Mouse (Mus musculus) NIH3T3 (cell line): ENCODE results near the gene Uqcr11.

Experiments used
- DNase-seq: peaks from one replicate; pipeline ENCODE4 v3.0.0-alpha.2; 2012; ENCODE audit warnings: low read depth

Gene Uqcr11

DNA sequence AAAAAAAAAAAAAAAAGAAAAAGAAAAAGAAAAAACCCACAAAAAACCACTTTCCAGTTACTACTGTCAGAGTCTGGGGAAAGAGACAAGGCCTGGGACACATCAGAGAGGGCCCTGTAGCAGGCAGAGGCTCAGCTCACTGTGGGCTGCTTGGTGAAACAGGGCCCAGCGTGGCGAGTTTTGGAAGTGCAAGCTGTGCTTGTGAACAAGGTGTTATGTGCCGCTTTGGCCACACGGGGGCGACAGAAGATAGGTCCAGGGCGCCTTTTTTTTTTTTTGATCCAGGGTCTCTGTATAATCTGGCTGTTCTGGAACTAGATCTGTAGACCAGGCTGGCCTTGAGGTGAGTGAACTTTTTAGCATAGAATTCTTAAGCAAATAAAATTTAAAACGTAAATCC lies 30.5 kb downstream of the Uqcr11 start:
- peak; percentile 99 for DNase-seq

DNA sequence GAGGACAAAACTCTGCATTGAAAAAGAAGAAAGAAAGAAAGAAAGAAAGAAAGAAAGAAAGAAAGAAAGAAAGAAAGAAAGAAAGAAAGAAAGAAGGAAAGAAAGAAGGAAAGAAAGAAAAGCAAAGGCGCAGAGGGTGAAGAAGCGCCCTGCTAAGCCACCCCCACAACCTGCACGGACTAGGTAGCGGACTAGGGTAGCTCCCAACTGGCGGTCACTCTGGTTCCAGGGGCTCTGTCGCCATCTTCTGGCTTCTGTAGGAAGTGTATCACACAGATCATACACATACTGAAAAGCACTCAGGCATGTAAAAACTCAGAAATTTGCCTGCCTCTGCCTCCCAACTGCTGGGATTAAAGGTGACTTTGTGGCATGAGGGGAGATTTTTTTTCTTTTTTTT lies 32.6 kb downstream of the Uqcr11 start:
- peak; percentile 70 for DNase-seq

DNA sequence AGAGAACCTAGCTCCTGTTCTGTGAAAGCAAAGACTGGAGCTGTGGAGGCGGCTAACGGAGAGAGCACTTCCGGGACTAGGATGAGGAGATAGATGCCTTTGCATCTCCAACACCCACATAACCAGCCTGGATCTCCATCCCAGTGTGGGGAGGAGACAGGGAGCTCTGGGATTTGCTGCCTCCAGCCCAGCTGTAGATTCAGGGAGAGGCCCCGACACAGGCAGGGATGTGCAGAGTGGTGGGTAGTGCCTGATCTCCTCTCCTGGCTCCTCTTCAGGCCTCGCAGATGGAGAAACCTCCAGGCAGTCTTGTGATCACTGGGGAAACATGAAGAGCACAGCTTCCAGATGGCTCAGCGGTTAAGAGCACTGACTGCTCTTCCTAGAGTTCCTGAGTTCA lies 33.9 kb downstream of the Uqcr11 start:
- no peak for DNase-seq

DNA sequence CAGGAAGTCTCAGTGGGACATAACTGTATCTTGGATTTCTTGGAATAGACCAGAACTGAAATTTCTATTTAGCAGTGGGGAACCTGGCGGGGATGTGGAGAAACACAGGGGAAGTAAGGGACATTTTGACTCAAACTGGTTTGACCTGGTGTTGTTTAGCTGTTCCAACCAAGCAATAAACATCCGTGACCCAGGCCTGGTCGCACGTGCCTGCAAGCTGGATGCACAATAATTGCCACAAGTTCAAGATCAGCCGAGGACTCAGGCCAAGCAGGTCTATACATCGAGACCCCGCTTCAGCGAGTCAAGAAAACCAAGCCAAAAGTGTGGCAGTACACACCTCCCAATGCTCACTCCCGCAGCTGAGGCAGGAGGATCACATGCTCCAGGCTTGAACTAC lies 34.6 kb downstream of the Uqcr11 start:
- DNase-seq, result no peak

DNA sequence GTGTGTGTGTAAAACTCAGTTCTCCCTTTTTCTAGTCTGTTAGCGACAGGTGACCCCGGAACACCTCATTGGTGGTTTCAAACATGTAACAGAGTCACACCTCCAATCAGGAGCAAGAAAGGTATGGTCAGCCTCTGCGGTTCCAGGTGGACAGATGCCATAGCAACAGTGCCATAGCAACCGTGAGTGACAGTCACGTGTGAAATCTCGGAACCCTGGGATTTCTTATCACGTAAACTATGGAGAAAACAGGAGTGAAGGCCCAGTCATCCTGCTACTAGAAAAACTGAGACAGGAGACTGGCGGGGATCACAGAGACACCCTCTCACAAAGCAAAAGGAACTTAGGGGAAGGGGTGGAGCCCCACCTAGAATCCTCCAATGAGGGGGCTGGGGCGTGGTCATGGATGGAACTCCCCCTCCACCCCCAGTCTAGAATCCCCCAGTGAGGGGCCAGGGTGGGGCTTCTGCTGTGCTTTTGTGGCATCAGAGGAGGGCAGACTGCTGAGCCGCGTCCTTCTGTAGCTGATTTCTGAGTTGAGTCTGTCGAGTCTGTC lies 35.1 kb downstream of the Uqcr11 start:
- peak; percentile 67 for DNase-seq

DNA sequence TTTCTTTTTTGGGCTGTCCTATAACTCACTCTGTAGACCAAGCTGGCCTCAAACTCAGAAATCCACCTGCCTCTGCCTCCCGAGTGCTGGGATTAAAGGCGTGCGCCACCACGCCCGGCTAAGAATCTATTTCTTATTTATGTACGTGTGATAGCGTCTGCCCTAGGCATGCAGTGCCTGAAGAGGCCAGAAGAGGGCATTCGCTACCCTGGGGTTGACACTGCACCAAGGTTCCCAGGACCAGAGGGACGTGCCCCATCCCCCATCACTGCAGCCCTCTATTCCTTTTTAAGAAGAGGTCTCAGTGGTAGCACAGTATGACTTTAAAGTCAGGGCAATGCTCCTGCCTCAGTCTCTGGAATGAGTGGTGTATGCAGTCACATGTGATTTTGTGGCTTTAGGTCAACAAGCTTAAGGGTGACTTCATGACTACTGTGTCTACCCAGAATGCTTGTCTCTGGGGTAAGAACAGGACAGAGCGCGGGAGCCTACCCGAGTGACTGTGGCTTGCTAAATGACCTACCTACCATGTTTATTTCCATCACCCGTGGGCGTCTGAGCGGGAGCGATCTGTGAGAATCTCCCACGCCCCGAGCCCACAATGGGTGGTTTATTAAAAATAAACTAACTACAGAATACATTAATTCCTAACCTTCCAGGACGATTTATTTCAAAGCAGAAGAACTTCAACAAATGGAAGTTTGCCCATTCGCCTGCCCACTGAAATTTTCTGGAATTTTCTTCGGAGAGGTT lies 36.5 kb downstream of the Uqcr11 start:
- DNase-seq, result no peak

DNA sequence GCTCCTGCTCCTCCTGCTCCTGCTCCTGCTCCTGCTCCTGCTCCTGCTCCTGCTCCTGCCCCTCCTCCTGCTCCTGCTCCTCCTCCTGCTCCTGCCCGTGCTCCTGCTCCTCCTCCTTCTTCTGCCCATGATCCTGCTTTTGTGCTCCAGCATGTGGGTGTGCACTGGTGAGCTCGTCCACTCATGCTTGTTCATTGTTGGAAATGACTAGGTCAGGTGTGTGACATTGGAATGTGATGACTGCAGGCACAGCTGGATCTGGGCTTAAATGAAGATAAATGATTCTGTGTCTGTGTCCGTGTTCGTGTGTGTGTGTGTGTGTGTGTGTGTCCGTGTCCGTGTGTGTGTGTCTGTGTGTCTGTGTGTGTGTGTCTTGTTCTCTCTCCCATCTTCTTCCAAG lies 38.2 kb downstream of the Uqcr11 start:
- DNase-seq, result peak; percentile 36

DNA sequence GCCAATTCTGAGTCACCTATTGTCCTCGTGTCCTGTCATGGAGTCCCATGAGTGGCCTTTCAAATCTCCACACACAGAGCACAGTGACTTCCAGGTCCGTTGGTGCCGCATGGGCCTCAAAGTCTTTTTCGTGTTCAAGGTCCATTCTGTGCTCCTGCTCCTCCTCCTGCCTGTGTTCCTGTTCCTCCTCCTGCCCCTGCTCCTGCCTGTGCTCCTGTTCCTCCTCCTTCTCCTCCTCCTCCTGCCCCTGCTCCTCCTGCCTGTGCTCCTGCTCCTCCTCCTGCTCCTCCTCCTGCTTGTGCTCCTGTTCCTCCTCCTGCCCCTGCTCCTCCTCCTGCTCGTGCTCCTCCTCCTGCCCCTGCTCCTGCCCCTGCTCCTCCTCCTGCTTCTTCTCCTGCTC lies 38.7 kb downstream of the Uqcr11 start:
- no peak for DNase-seq

DNA sequence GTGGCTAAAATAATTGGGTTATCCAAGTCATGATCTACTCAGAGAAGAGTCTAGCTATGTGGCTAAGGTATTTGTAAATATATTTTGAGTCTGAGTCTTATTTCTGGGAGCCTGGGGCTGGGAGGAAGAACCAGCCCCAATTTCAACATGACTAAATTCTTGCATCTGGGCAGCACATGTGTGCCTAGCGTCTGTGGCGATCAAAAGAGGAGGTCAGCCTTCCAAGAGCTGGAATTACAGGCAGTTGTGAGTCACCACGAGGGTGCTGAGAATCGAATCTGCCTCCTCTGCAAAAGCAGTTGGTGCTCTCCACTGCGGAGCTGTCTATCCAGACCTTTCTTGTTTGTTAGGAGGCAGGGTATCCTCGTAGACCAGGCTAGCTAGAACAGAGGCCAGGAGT lies 40.9 kb downstream of the Uqcr11 start:
- peak; percentile 75 for DNase-seq

DNA sequence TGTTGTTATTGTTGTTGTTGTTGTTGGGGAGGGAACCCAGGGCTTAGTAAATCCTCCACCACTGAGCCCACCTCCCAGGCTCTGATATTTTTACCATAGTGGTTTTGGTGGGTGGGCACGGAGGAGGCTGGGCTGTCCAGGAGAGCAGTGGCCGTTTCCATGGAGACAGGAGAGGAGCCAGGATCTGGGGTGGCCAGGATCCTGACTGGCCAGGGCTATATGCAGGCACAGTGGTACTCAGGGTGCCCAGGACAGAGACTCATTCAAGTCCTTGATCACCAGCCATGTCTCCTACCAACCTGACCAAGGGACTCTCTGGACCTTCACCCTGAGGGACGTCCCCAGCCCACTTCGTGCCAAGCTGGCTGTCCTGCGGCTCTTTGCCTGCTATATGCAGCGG lies 42.9 kb downstream of the Uqcr11 start:
- no peak for DNase-seq

DNA sequence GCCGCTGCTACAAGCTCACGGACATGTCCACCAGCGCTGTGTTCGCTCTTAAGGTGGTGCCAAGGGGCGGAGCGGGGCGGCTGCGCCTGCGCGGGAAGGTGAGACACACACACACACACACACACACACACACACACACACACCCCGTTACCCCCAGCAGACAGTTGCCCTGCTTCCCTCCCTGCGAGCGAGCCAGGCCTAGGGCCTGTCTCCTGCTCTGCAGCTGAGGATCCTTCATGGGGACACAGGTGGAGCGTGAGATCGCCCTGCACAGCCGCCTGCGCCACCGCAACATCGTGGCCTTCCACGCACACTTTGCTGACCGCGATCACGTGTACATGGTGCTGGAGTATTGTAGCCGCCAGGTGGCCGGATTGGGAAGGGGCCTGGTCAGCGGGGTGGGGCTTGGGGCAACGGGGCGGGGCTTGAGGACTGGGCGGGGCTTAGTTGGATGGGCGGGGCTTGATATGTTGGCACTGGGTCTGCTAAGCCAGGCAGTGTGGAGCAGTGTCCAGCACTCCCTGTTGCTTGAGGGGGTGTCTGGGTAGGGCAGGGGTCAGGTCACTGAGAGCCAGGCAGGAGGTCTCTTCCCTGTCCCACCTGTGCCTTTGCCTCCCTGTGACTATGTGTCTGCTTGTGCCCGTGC lies 48.5 kb downstream of the Uqcr11 start:
- no peak for DNase-seq

DNA sequence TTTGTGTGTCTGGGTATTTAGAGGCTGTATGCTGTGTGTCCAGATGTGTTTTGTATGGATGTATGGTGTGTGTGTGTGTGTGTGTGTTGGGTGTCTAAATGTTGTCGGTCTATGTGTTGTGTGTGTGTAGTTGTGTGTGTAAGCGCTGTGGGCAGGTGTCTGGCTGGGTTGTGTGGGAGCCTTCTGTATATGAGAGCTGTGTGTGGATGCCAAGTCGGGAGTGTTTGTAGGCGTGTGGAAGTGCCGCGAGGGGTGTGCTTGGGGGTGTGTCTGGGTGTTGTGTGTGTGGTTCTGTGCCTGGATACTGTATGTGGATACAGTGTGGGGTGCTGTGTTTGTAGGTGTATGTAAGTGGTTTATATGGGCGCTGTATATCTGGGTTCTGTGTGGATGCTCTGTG lies 49.3 kb downstream of the Uqcr11 start:
- no peak for DNase-seq

DNA sequence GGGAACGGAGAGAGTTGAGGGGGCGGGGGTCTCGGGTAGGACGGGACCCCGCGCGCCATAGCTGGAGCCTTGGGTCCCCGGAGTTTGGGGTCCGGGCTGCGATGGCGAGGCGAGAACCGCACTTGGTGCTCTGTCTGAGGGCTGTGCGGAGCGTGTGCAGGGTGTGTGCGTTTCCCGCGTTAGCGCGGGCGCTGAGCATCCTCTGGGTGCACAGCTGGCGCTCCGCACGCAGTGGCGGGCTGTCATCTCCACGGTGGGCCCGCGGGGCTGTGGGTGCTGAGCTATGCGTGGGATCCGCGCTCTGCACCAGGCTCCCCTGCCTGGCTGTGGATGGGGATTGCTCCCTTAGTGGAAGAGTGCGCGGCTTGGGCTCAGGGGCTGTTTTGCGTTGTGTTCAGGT lies 49.9 kb downstream of the Uqcr11 start:
- DNase-seq, result no peak

DNA sequence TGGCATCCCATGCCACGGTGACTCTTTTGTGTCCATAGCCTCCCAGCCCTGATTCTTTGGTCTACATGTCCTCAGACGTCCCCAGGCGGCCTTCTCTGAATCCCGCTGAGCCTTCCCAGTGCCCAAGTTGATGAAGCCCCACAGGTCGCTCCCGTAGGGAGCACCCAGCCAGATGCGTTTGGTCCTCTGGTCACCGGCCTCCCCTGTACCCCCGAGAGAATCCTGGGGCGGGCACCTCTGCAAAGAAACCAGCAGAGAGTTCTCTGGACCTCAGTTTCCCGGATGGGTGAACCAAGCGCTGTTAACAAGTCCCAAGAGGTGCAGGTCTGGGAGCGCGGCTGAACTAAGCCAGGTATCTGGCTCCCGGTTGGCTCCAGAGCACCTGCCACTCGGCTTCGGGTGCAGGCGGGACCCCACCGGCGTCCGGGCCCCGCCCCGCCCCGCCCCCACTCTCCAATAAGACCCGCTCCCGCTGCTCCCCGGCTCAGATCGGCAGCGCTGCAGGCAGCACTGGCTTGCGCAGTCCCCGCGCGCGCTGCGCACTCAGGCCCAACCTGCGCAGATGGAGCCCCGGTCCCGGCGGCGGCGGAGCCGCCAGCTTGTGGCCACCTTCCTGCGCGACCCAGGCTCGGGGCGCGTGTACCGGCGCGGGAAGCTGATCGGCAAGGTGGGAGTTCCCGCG lies 50.5 kb downstream of the Uqcr11 start, which contains the start of gene Plk5:
Gene Plk5 (plus strand): TSS at position 459 of the 682 bp plus-strand sequence.
- DNase-seq, result no peak

DNA sequence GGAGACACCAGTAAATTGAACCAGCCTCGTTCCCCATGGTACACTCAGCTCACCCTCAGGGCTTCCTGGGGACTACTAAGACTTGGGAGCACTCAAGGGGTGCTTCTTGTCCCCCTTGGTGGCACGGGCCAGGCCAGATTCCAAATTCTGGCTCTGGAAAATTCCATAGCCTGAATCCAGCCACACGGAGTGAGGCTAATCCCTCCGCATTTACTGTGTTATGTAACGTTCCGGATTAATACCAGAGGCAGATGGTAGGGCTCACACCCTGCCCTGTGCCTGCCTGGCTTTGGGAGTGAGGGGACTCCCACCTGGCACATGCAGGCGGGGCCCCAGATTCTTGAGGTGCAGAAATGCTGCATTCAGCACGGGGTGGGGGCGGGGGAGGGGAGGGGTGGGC lies 51.2 kb downstream of the Uqcr11 start:
- no peak for DNase-seq
